Mouse (Mus musculus): ENCODE measurements around the gene Hsdl2. TPM values are rescaled to one million over a fixed set of nuclear protein-coding genes. Genes with fewer than 3 reads are reported as not detected.

Gene Hsdl2
- polyA plus RNA-seq, 1 experiment from 2014 or later, result 32.2 TPM

Other genes with a start within 250 kb of the Hsdl2 start
- 0.84 and 3.0 TPM in 2 replicates for gene Susd1, start 142.9 kb upstream of the Hsdl2 start, polyA plus RNA-seq (2014; fragmentation: Nextera tagmentation; extraction: Ambion mirVana)
- 47.0 and 48.4 TPM in 2 replicates for gene Ptbp3, start 32.2 kb upstream of the Hsdl2 start, polyA plus RNA-seq (2014; fragmentation: Nextera tagmentation; extraction: Ambion mirVana)
- 30.5 and 35.6 TPM in 2 replicates for gene E130308A19Rik, start 44.6 kb downstream of the Hsdl2 start, polyA plus RNA-seq (2014; fragmentation: Nextera tagmentation; extraction: Ambion mirVana)
- 97.2 and 103 TPM in 2 replicates for gene Inip, start 220.0 kb downstream of the Hsdl2 start, polyA plus RNA-seq (2014; fragmentation: Nextera tagmentation; extraction: Ambion mirVana)
- gene Snx30, start 224.3 kb downstream of the Hsdl2 start, polyA plus RNA-seq (2014; fragmentation: Nextera tagmentation; extraction: Ambion mirVana), result 7.1 and 9.5 TPM in 2 replicates

All from embryonic facial prominence, embryonic 11.5 days (tissue).